Mouse (Mus musculus): ENCODE results near the gene Gldc. TPM values are rescaled to one million over a fixed set of nuclear protein-coding genes. Genes with fewer than 3 reads are reported as not detected.
"Not testable (repeated sequence)": the region's sequence is repeated elsewhere in the genome, so short reads cannot be mapped to it uniquely, and the experiment has no call there.

Gene Gldc
- 0.13 and 0.63 TPM in 2 replicates for polyA plus RNA-seq (2011; ENCODE audit: insufficient read length, low read depth, missing spikeins)

- H3K27ac ChIP-seq (ENCODE audit: insufficient read depth, low read length): no peak within 1 kb of the TSS
- H3K4me3 ChIP-seq (ENCODE audit: insufficient read depth, low read length): peak within 1 kb of the TSS; percentile 19
- no peaks in the 10 kb centered on the region for H3K4me1 ChIP-seq (ENCODE audit: control insufficient read depth, insufficient read depth, low read length)
- TF ChIP-seq POLR2A (IDR thresholded peaks at IDR 0.05; ENCODE audit: low read depth, low read length): no peak
- no peak for TF ChIP-seq CTCF (IDR thresholded peaks at IDR 0.05; ENCODE audit: borderline replicate concordance, insufficient read depth, low read length)
Measured at GRCm38 (mm10) chr19:30174919-30175571, at the start of gene Gldc. Gene Gldc (minus strand): TSS chr19:30175429.

DNA sequence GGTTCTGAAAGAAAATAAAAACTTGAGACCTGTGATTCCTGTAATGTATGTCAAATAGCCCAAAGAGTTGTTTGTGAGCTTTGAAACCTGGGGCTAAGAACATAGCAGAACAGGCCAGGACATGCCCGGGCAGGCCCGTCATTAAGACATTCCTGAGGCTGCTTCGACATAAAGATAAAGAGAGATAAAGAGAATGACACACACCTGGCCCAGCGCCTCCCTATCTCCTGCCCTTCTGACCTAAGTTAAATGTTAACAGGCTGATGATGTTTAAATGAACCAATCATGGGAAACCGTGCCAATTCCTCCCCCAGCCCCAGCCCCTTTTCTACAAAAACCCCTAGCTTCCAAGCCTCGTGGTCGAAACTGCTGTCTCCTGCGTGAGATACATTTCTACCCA lies 47.4 kb upstream of the Gldc start:
- H3K27ac ChIP-seq (ENCODE audit: insufficient read depth, low read length); H3K4me3 ChIP-seq (ENCODE audit: insufficient read depth, low read length); H3K4me1 ChIP-seq (ENCODE audit: control insufficient read depth, insufficient read depth, low read length): not testable (repeated sequence)

DNA sequence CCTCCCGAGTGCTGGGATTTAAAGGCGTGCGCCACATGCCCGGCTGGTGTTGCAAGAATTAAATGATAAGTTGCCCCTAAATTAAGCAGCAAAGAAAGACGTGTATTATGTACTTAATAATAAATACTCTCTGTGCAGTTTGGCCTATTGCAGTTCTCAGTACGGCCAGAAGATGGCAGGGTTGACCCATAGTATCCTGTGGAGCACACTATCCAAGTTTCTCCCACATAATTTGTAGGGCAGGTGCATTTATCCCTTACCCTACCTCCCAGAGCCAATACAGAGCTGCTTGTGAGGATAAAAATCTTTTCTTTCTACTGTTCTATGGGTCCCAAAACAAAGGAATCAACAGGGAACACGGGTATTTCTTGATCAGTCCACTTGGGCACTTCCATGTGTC lies 42.1 kb upstream of the Gldc start:
- Histone ChIP-seq H3K4me1 (ENCODE audit: control insufficient read depth, insufficient read depth, low read length) (no peaks in the 10 kb centered on the region), H3K27ac (ENCODE audit: insufficient read depth, low read length) (no peak overlapping the region), H3K4me3 (ENCODE audit: insufficient read depth, low read length) (no peak overlapping the region)
- TF ChIP-seq CTCF (IDR thresholded peaks at IDR 0.05; ENCODE audit: borderline replicate concordance, insufficient read depth, low read length) (no peak), POLR2A (IDR thresholded peaks at IDR 0.05; ENCODE audit: low read depth, low read length) (no peak)

GRCm38 (mm10) chr19:30216186-30216585 lies 41.0 kb upstream of the Gldc start:
- Histone ChIP-seq H3K4me1 (ENCODE audit: control insufficient read depth, insufficient read depth, low read length) (no peaks in the 10 kb centered on the region), H3K27ac (ENCODE audit: insufficient read depth, low read length) (no peak overlapping the region)
- TF ChIP-seq POLR2A (IDR thresholded peaks at IDR 0.05; ENCODE audit: low read depth, low read length) (no peak), CTCF (IDR thresholded peaks at IDR 0.05; ENCODE audit: borderline replicate concordance, insufficient read depth, low read length) (no peak)

DNA sequence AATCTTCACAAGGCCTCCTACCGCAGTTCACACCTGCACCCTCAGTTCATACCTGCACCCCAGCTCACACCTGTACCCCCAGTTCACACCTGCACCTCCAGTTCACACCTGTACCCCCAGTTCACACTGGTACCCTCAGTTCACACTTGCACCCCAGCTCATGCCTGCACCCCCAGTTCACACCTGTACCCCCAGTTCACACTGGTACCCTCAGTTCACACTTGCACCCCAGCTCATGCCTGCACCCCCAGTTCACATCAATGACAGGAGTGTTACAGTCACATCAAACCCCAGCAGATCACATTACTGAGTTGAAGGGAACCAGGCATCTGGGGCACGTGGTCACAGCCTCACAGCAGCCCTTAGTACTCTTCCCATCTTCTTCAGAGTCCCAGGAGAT lies 40.5 kb upstream of the Gldc start:
- not testable (repeated sequence) for H3K4me1 ChIP-seq (ENCODE audit: control insufficient read depth, insufficient read depth, low read length); H3K4me3 ChIP-seq (ENCODE audit: insufficient read depth, low read length); H3K27ac ChIP-seq (ENCODE audit: insufficient read depth, low read length)

More at GRCm38 (mm10) chr19:30216186-30216585, 41.0 kb upstream of the Gldc start:
- no peak overlapping the region for H3K4me3 ChIP-seq (ENCODE audit: insufficient read depth, low read length)

DNA sequence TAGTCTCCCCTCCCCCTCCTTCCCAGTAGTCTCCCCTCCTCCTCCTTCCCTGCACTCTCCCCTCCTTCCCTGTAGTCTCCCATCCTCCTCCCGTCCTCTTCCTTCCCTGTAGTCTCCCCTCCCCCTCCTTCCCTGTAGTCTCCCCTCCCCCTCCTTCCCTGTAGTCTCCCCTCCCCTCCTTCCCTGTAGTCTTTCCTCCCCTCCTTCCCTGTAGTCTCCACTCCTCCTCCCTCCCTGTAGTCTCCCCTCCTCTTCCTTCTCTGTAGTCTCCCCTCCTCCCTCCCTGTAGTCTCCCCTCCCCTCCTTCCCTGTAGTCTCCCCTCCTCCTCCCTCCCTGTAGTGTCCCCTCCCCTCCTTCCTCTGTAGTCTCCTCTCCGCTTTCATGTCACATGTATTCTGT lies 38.8 kb upstream of the Gldc start:
- Histone ChIP-seq H3K4me3 (ENCODE audit: insufficient read depth, low read length) (no peak overlapping the region), H3K27ac (ENCODE audit: insufficient read depth, low read length) (no peak overlapping the region), H3K4me1 (ENCODE audit: control insufficient read depth, insufficient read depth, low read length) (no peaks in the 10 kb centered on the region)
- no peak for TF ChIP-seq POLR2A (IDR thresholded peaks at IDR 0.05; ENCODE audit: low read depth, low read length)
- no peak for TF ChIP-seq CTCF (IDR thresholded peaks at IDR 0.05; ENCODE audit: borderline replicate concordance, insufficient read depth, low read length)

- H3K27ac ChIP-seq (ENCODE audit: insufficient read depth, low read length); H3K4me1 ChIP-seq (ENCODE audit: control insufficient read depth, insufficient read depth, low read length); H3K4me3 ChIP-seq (ENCODE audit: insufficient read depth, low read length): not testable (repeated sequence)
Measured at GRCm38 (mm10) chr19:30209006-30209405, 33.8 kb upstream of the Gldc start.

DNA sequence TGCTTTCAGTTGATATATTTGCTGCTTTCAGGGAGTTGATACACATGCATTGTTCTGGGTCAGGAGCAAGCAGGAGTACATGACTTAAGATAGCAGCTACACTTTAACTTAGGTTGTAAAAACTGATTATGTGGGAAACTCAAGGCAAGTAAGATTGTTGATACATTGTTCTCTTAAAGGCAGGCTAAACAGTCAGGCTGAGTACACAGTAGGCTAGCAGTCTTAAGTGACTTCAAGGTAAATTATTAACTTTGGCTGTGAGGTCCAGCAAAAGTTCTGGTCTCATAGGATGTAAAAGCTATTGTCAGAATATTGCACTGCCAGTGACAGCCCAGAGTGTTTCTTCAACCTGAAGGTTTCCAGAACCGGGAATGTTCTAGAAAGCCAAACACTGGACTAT lies 31.8 kb upstream of the Gldc start:
- H3K4me1 ChIP-seq (ENCODE audit: control insufficient read depth, insufficient read depth, low read length): no peaks in the 10 kb centered on the region
- TF ChIP-seq CTCF (IDR thresholded peaks at IDR 0.05; ENCODE audit: borderline replicate concordance, insufficient read depth, low read length) (no peak), POLR2A (IDR thresholded peaks at IDR 0.05; ENCODE audit: low read depth, low read length) (no peak)
- H3K4me3 ChIP-seq (ENCODE audit: insufficient read depth, low read length): no peak overlapping the region

GRCm38 (mm10) chr19:30205874-30206273 lies 30.6 kb upstream of the Gldc start:
- H3K4me3 ChIP-seq (ENCODE audit: insufficient read depth, low read length): no peak overlapping the region
- no peak overlapping the region for H3K27ac ChIP-seq (ENCODE audit: insufficient read depth, low read length)
- no peak for TF ChIP-seq CTCF (IDR thresholded peaks at IDR 0.05; ENCODE audit: borderline replicate concordance, insufficient read depth, low read length)
- TF ChIP-seq POLR2A (IDR thresholded peaks at IDR 0.05; ENCODE audit: low read depth, low read length): no peak
- H3K4me1 ChIP-seq (ENCODE audit: control insufficient read depth, insufficient read depth, low read length): no peaks in the 10 kb centered on the region

More for the DNA sequence above, 31.8 kb upstream of the Gldc start:
- H3K27ac ChIP-seq (ENCODE audit: insufficient read depth, low read length): no peak overlapping the region

DNA sequence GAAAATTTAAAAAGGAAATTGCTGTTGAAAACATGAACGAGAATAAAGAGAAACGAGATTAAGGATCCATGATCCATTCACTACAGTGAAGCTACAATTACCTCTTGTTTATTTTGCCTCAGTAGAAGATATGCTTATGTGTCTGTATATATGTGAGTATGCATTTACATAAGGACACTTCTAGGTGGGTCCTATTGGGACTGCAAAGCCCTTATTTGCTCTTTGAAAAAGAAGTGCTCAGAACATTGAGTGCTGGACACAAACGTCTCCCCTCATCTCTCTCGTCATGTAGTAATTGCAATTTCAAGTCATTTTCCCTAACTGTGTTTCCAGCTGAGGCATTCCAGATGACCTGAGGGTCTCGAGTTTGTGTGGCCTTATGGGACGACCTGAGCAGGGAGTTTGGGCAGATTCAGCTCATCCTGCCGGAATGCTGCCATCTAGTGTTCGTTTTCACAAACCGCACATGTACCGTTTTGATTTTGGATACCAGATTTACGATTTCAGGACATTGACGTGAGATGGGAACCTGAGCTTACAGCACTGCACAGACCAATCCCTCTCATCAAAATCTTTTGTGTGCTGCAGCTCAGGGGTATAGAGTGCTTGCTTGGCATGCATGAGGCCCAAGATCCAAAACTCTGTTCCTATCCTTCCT lies 30.1 kb upstream of the Gldc start:
- no peak overlapping the region for H3K27ac ChIP-seq (ENCODE audit: insufficient read depth, low read length)
- no peak for TF ChIP-seq POLR2A (IDR thresholded peaks at IDR 0.05; ENCODE audit: low read depth, low read length)
- TF ChIP-seq CTCF (IDR thresholded peaks at IDR 0.05; ENCODE audit: borderline replicate concordance, insufficient read depth, low read length): peak; percentile 84

DNA sequence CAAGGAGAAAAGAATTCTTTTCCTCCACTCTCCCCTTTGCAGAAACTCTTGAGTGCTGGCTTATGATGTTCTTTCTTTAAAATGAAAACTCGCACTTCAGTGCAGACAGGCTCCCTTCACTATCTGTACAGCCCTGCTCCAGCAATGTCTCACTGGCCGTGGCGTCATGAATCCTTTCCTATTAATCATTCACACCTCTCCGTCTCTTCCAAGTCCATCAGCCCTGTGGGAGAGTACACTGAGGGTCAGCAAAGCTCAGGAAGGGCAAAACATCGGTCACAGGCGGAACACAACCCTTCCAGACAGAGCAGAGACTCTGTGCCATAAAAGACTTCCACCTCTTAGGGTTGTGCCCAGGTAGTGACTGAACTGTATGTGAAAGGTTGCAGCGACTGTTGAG lies 26.9 kb upstream of the Gldc start:
- no peak overlapping the region for H3K4me3 ChIP-seq (ENCODE audit: insufficient read depth, low read length)
- TF ChIP-seq POLR2A (IDR thresholded peaks at IDR 0.05; ENCODE audit: low read depth, low read length) (no peak), CTCF (IDR thresholded peaks at IDR 0.05; ENCODE audit: borderline replicate concordance, insufficient read depth, low read length) (no peak)

More for the DNA sequence above, 30.1 kb upstream of the Gldc start:
- Histone ChIP-seq H3K4me3 (ENCODE audit: insufficient read depth, low read length) (no peak overlapping the region), H3K4me1 (ENCODE audit: control insufficient read depth, insufficient read depth, low read length) (no peaks in the 10 kb centered on the region)

More for the DNA sequence above, 26.9 kb upstream of the Gldc start:
- H3K4me1 ChIP-seq (ENCODE audit: control insufficient read depth, insufficient read depth, low read length): no peaks in the 10 kb centered on the region
- H3K27ac ChIP-seq (ENCODE audit: insufficient read depth, low read length): no peak overlapping the region
